Mouse (Mus musculus): ENCODE measurements around the gene Foxl2. TPM values are rescaled to one million over a fixed set of nuclear protein-coding genes. Genes with fewer than 3 reads are reported as not detected.

Gene Foxl2
- under 1 TPM; 0.82 to 0.95 TPM for total RNA-seq (2021)
- long read RNA-seq, experiment 1, partial matches to known transcripts, result 0 of 2 reads
- long read RNA-seq, experiment 1, other reads (novel, unspliced or antisense), result 0 of 2 reads
- long read RNA-seq, experiment 2, result 0 reads

DNA sequence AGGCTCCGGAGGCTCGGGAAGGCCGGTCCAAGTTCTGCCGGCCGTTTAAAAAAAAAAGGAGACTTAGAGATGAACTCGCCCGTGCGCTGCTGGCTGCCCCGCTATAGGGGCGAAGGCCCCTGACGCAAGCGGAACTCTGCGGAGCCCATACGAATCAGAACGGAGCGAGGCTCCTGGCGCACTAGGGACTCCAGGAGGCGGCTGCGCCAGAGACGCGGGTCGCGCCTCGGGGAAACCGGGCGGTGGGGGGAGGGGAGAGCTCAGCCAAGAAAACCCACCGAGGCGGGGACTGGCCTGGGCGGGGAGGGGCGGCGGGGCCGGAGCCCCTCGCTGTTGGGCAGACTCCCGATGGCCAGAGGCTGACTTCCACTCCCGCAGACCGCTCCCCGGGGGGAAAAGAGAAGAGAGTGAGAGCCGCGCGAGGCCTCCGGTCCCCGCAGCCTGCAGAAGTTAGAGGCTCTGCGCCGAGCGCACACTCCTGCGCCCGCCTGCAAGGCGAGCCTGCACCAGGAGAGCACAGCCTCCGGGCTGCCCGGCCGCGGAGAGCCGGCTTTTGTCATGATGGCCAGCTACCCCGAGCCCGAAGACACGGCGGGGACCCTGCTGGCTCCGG, at the start of gene Foxl2:
Gene Foxl2 (plus strand): TSS at position 186 of the 613 bp plus-strand sequence.
- no peak for DNase-seq (ENCODE audit: low spot score in 2 of 2)

DNA sequence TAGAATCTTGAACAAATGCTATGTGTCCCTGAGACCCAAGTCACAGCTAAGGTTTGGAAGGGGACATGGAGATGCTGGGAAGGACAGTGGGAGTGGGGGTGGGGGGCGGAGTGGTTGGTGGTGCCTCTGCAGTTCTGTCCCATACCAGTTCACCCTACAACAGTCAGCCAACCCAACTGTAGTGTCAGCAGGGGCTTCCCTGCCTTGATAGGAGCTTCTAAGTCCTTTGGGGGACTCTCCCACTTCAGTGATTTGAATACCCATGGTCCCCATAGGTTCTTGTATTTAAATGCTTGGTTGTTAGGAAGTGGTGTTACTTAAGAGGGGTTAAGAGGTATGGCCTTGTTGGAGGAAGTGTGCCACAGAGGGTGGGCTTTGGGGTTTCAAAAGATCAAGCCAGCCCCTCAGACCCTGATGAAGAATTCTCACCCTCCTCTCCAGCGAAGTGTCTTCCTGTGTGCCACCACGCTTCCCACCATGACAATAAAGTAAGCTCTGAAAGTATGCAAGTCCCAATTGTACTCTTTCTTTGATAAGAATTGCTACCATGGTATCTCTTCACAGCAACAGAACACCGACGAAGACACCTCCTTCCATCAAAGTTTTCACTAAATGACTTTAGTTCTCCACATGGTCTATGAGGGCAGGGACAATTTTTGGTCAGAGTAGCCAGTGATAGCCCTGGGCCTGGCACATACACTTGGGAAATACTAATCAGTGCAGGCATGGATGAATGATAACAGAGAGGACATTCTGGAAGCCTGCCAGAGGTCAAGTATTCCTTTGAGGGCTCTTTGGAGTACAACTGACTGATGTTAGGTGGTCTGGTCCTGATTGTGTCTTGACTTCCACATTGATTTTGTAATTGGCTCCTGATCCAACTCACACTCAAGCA, 34.2 kb upstream of the Foxl2 start:
- DNase-seq (ENCODE audit: low spot score in 2 of 2), result no peak

DNA sequence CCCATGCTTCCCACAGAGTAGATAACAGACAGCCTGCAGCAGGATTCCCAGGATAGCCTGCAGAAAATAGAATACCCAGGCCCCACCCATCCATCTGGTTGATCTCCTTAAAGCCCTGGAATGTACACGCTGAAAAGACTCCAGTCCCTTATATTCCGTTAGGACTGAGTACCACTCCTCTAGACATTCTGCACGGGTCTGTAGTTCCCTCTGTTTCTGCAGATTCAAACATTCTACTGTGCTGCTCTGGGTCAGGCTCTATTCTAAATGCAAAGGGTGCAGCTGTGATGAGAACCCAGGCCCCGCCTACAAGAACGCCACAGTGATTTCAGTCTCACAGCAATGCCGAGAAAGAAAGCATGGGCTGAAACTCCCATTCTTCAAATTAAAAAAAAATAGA, 32.0 kb upstream of the Foxl2 start:
- DNase-seq (ENCODE audit: low spot score in 2 of 2), result no peak

DNA sequence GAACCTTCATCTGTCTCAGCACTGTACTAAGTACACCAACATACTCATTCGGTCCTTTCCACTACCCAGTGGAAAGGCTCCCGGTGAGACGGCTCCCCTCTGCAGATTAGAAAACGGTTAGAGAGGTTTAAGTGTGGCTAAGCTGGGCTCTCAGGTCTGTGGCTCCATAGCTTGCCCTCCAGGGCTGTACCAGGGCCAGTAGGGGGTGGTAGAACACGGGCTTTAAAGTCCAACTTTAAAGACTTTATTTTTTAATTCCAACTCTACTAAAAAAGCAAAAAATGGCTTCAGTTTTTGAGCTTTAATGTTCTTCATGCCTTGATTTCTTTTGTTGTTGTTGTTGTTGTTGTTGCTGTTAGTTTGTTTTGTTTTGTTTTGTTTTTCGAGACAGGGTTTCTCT, 30.9 kb upstream of the Foxl2 start:
- no peak for DNase-seq (ENCODE audit: low spot score in 2 of 2)

DNA sequence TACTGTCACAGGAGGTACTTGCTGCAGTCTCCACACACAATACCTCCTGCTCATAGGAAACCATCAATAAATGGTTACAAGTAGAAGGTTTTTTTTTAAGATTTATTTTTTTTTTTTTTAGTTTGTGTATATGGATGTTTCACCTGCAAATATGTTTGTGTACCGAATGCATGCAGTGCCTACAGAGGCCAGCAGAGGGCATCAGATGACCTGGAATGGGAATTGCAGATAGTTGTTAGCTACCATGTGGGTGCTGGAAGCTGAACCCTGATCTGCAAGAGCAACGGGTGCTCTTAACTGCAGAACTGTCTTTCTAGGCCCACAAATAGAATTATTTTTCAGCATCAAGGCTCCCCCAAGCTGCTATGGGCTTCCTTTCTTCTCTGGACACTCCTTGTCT, 25.6 kb upstream of the Foxl2 start:
- no peak for DNase-seq (ENCODE audit: low spot score in 2 of 2)

DNA sequence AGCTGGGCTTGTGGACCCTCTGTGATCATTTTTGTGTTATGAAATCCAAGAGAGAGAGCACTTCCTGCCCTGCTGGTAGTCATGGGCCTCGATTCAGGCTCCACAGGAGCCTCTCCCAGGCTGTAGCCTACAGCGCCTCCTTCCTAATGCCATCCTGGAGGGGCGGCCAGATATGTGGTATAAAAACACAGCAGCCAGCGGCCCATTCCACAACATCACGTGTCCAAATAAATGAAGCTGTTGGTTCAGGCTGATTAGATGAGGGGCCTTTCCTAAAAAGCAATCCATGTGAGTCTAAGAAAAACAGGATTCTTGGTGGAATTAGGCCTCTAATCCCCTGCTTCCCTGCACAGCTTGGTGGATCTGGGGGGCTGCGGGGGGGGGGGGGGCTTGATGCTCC, 22.2 kb upstream of the Foxl2 start:
- no peak for DNase-seq (ENCODE audit: low spot score in 2 of 2)

DNA sequence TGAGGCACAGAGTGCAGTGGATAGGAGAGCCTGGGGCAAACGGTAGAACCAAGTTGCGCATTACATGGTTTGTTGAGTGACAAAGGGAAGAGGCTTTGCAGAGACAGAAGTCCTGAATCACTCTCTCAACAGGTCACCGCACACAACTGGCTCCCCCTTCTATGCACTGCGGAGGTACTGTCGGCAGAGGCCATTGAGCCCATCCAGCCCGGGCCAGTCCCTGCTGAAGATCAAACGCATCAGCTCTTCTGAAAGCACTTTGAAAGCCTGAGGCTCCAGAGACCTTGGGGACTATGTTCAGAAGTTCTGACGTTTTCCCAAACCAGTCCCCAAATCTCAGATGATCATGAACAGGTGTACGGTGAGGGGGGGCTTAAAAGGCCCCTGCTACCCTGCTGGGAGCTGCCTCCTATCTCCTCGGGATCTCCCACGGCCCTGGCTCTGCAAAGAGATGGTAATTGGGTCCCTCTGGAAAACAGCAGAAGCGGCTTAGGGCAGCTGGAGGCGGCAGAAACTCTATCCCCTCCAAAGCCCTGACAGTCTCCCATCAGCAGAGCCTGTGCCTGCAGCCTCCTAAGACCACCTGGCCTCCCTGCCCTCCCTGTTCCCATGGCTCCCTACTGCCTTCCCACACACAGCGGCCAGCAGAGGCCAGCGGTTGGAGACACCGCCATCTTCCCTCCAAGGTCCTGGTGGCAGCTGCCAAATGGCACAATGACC, 19.7 kb upstream of the Foxl2 start:
- no peak for DNase-seq (ENCODE audit: low spot score in 2 of 2)

DNA sequence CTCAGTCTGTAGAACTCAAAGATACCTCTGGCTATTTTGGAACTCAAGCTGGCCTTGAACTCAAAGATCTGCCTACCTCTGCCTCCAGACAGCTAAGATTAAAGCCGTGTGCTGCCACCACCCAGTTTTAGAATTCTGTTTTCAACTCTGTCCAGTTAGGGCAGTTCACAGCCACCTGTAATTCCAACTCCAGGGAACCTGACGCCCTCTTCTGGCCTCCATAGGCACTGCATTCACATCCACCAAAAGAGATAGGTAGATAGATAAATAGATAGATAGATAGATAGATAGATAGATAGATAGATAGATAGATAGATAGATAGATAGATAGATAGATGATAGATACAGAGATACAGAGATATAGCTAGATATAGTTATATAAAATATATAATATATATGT, 15.8 kb upstream of the Foxl2 start:
- no peak for DNase-seq (ENCODE audit: low spot score in 2 of 2)

DNA sequence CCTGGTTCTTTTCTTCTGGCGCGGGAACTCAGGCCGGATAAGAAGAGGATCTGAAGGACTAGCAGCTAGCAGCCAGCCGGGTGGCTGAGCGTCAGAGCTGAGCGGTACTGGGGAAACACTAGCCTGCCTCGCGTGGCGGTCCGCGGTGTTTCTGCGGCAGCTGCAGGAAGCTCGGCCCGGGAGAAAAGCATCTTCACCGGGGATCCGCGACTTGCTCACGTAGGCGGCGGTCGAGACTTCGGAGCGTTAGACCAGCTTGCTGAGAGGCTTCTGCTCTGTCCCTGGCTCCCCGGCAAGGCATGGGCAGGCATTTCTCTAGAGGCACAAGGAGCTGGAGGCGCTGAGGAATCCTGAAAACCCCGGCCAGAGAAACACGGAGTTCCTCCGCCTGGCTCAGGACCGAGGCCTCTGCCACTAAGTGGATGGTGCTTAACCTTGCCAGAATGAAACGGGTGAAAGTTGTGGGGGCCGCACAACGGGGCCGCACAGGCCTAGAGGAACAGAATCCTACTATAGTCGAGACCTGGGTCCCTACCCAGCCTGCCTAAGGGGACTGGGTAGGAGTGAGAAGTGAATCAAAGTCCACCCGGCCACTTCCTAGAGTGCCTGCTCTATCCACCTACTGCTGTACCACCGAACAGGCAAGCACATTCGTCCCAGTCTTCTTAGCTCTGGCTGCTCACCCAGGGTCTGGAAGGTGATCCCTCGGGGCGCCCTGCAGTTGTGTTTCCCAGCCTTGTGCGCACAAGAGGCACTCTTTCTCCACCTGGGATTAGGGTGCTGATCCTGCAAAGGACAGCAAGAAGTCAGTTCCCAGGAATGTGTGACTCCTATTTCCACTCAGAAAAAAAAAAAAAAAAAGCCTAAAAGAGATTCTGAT, 2.7 kb upstream of the Foxl2 start:
- DNase-seq (ENCODE audit: low spot score in 2 of 2), result peak; percentile 25 to 36

DNA sequence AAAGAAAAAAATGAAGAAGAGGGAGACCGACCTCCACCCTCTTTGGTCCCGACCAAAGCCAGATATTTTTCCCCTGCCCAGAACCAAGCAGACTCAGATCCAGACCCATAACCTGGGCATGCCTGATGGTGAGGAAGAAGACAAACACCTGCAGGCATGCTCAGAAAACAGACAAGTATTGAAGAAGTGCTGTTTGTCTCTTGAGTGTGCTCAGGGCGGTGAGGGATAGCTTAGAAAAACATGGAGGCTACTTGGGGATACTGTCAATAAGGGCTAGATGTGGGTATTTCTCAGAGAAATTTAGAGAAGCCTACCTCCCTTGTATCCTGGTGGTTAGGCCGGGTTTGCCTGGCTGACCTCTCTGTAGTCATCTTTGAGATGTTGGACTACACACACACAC, 1.8 kb upstream of the Foxl2 start:
- DNase-seq (ENCODE audit: low spot score in 2 of 2), result no peak

DNA sequence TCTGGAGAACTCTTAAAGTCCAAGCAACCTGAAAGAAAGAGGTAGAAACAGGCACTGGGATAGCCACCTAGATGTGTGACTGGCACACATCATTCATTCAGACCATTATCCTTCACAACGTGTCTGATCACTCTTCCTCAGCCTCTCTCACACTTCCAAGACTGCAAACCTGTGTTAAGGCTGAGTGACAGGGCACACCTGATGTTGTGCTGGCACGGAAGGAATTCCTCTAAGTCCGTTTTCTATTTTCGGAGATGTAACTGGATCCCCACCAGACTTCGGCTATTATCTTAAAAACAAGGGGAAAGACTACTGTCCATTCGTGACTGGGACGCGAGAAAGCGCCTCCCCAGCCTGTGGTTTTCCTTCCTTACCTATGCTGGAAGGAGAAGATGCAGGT, 1.3 kb upstream of the Foxl2 start:
- DNase-seq (ENCODE audit: low spot score in 2 of 2), result no peak

DNA sequence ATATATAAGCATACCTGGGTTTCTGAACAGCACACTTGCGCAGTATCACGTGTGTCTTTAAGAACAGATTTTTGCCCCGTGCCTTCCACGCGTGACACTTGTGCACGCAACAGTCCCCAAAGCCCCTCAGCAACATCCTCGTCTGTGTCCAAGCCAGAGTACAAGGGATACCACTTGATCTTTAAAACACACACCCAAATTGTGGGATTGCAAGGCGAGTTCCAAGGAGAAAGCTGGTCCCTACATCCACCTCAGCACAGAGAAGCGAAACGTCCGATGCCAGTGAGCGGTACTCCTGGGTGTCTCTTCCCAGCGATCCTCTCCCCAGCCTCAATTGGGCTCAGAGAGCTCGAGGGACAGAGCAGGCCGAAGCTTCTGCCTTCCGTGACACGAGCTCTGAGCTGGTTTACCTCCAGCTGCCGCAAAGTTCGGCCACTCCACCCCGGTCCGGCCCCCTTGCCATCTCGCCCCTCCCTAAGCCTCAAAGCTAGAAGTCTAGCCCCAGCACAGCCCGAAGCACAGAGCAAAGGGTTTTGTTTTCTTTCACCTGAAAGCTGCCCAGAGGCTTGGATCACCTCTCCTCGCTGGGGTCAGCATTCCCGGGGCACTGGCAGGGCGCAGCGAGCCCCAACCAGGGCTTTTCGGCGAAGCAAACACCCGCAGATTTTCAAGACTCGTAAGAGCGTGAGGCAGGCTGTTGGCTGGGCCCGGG, 541 bp upstream of the Foxl2 start:
- no peak for DNase-seq (ENCODE audit: low spot score in 2 of 2)

DNA sequence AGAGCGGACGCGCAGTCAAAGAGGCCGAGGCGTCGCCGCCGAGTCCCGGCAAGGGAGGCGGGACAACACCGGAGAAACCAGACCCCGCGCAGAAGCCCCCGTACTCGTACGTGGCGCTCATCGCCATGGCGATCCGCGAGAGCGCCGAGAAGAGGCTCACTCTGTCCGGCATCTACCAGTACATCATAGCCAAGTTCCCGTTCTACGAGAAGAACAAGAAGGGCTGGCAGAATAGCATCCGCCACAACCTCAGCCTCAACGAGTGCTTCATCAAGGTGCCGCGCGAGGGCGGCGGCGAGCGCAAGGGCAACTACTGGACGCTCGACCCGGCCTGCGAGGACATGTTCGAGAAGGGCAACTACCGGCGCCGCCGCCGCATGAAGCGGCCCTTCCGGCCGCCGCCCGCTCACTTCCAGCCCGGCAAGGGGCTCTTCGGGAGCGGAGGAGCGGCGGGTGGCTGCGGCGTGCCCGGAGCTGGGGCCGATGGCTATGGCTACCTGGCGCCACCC, 682 bp downstream of the Foxl2 start:
- DNase-seq (ENCODE audit: low spot score in 2 of 2), result no peak

DNA sequence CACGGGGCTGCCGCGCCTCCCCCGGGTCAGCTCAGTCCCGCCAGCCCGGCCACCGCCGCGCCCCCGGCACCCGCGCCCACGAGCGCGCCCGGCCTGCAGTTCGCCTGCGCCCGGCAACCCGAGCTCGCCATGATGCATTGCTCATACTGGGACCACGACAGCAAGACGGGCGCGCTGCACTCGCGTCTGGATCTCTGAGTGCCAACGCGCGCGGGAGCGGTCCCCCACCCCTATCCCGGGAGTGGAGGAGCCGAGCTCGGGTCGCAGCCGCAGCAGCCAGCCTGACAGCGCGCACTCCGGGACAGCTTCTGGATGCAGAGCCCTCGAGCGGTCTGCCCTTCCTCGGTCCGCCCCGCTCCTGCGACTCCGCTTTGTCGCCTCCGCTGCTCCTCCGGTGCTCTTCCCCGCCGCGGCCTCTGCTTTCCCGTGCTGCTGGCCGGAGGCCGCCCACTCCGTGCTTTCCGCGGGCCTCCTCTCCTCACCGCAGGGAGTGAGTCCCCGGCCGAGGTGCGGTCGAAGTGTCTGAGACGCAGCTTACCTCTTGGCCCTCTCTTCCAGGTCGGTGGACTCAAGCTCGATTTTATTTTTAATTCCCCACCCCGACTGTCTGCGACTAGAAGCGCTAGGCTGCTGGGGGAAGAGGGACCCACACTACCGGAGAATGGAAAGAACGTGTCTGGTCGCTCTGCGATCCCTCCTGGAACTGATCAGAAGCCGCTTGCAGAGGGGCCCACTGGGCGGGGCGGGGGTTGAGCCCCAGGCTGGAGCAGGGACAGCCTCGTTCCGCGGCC, 1.7 kb downstream of the Foxl2 start:
- no peak for DNase-seq (ENCODE audit: low spot score in 2 of 2)

DNA sequence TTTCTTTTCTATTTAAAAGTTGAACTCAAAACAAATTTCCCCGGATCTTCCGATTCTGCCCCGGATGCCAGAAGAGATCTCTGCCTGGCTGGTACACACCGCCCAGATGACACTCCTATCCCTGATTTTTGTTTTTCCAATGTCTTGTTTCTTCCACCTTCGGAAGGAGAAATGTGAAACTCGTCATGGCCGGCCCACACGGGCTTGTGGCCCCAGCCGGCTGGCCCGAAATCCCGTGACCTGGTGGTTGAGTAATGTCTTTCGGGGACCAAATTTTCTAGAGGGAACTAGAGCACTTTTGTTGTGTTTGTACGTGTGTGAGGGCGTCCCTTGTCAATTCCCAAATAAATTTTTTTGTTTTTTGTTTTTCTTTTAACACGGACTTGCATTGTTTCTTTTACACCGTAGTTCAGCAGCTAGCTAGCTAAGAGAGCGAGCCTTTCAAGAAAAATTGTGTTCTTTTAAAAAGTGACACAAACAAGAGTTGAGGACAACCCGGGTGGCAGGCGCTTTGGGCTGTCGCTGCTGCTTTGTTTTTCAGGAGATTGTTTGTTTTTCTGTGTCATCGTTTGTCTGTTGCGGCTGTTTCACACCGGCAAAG, 2.8 kb downstream of the Foxl2 start:
- no peak for DNase-seq (ENCODE audit: low spot score in 2 of 2)

DNA sequence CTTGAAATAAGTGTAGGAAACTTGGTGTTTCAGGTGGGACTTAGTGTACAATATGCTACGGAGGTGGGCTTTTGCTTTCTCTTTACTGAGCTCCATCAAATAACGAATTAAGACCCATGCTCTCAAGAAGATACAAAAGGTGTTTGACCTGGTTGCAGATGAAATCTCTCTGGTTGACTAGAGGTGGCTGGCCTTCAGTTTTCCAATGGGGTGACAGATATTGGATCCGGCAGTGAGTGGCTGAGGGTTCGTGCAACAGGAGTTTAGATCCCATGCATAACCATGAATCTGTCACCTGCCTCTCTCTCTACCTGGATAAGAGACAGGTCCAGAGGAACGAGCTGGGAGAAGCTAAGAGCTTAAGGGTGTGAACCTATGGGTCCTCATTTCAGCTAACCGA, 3.5 kb downstream of the Foxl2 start:
- DNase-seq (ENCODE audit: low spot score in 2 of 2), result no peak

DNA sequence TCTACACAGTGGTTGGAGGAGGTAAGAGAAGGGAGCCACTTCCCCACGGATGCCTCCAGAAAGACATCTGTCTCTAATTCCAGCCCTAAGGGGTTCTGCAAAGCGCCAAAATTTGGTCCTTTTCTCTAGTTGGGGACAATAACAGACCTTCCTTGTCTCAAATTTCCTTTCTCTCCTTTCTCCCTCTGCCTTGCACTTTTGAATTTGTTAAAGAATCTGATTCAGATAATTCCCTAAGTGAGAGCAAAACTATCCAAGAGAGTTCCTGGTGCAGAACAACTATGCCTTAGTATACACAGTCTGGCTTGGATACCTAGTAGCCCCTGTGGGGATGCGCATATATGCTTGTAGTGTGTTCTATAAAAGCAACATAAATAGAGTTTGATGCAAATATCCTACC, 4.8 kb downstream of the Foxl2 start:
- no peak for DNase-seq (ENCODE audit: low spot score in 2 of 2)

DNA sequence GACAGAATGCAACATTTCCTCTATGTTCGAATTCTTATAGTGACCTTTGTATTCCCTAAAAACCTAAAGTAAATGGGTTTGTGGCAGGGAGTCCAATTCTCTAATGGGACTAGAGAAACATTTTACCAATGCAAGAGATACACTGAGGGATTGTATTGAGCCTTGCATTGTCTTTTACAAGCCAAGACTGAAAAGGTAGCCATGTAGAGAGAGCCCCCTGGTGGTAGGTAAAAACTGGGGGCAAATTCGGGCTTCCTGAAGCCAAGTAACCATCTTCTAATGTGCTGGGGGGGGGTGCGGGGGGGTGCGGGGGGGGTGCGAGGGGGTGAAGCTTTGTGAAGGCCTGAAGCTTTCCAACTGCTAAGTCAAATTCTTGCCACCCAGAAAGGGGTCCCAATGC, 5.3 kb downstream of the Foxl2 start:
- DNase-seq (ENCODE audit: low spot score in 2 of 2), result no peak
